Mouse (Mus musculus) brown adipose tissue, adult 24 weeks (tissue): ENCODE data around the gene Cnpy4. TPM values are rescaled to one million over a fixed set of nuclear protein-coding genes. Genes with fewer than 3 reads are reported as not detected.

Experiments
- H3K27ac ChIP-seq: fragments of 200-500 bp; replicated peaks from 2 replicates; pipeline ENCODE4 v1.5.1; 2012; ENCODE audit warnings: low read depth, mild to moderate bottlenecking, low read length
- H3K4me1 ChIP-seq: fragments of 200-500 bp; 2 replicates; pipeline ENCODE4 v1.6.1; 2012; ENCODE audit warnings: low read length, mixed read lengths; ENCODE audit not compliant: control insufficient read depth, insufficient read depth, insufficient read length
- H3K4me3 ChIP-seq: fragments of 200-500 bp; 2 replicates; pipeline ENCODE4 v1.5.1; 2012; ENCODE audit warnings: low read depth, mild to moderate bottlenecking, low read length, moderate library complexity; ENCODE audit not compliant: insufficient read depth
- polyA plus RNA-seq: library from polyadenylated mRNA; stranded (reverse); fragments of >200 nt; gene quantifications from 2 replicates; pipeline ENCODE4 v1.2.4, GENCODE M21; 2012; ENCODE audit not compliant: missing spikeins, insufficient read depth, insufficient read length

Gene Cnpy4
- polyA plus RNA-seq, 1 experiment = 8.0 TPM

DNA sequence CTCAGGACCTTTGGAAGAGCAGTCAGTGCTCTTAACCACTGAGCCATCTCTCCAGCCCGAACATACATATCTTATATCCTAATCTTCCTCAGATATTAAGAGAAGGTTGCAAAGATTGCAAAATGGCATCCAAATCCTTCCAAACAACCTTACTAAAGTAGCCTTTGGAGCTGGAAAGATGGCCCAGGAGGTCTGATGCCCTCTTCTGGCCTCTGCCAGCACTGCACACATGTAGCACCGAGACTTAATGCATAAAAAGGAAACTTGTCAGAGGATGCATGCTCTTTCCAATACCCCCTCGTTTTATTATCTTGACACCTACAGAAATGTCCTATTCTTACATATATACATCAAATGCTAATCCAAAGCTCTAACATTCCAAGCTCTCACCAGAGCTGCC, 40.7 kb downstream of the Cnpy4 start:
- Histone ChIP-seq H3K4me1 (no peaks in the 10 kb centered on the region), H3K4me3 (no peak overlapping the region), H3K27ac (no peak overlapping the region)

DNA sequence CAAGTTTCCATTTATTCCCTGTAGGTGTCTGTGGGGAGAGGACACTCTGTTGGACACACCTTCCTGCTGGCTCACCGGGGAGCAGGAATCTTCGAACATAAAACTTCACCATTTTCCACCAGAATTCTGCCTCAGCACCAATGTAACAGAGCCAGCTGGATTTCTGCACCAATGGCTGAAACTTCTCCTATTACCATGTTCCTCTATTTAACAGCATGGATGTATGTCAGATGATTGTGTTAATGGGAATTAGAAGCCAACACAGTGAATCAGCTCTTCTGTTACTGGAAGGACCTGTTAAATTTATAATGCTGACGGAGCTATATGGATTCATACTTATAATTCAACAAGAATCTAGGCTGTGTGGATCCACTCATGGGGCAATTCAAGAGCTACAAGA, 42.2 kb downstream of the Cnpy4 start:
- Histone ChIP-seq H3K27ac (peak overlapping the region; percentile 31), H3K4me3 (no peak overlapping the region), H3K4me1 (no peaks in the 10 kb centered on the region)

DNA sequence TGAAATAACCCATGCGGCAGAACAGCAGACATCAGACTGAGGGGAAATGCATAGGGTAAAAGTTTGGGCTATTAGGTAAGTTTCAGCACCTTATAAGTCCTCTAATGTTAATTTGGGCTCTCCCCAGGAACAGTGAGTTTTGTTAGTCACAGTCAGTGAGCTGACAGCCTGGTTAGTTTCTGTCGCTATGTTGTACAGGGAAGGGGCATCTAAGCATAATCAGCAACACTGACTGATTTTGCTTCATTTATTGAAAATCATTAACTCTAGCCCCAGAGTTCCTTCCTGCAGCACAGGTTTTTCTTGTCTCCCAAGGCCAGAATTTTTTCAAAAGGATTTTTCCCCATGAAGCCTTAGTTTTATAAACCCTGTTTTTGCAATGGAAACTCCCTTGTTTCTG, 46.5 kb downstream of the Cnpy4 start:
- no peak overlapping the region for H3K4me3 ChIP-seq
- no peaks in the 10 kb centered on the region for H3K4me1 ChIP-seq
- no peak overlapping the region for H3K27ac ChIP-seq

DNA sequence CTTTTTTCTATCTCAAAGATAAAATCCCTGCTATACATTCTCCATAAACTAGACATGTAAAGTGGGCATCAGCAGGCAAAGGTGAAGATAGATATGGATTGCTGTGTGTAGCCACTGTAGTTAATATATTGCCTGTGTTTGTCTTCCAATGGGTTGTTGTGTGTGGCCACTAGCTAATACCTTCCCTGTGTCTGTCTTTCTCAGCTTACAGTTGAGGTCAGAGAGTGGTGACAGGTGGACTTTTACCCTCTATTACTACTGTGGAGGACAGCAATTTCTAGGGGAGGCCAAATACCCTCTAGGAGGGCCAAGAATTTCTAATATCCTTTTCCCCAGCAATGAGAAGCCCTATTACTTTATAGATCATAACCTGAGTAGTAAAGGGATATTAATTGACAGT, 46.9 kb downstream of the Cnpy4 start:
- no peaks in the 10 kb centered on the region for H3K4me1 ChIP-seq
- no peak overlapping the region for H3K27ac ChIP-seq
- H3K4me3 ChIP-seq = no peak overlapping the region

DNA sequence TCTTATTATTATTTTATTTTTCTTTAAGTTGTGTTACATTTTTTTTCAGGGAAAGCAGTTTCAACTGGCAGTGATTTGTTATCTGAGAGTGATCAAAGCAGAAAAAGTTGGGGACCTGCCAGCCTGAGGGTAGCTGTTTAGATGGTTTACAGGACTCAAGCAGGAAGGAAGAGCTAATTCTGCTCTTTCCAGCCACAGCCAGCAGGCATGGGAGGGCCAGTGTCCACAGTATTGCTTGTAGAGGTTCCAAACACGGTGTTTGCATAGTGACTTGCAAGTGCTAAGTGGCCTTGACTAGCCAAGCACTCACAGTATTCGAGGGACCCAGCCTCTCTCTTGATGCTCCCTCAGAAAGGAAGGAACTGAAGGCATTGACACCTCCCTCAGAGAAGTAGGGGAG, 54.2 kb downstream of the Cnpy4 start:
- no peak overlapping the region for H3K4me3 ChIP-seq
- no peaks in the 10 kb centered on the region for H3K4me1 ChIP-seq
- no peak overlapping the region for H3K27ac ChIP-seq

Other genes with a start within 250 kb of the Cnpy4 start
- 0.24 TPM in 1 of 2 replicates, not detected in the other for gene Gjc3, start 224.4 kb upstream of the Cnpy4 start, polyA plus RNA-seq
- 2.9 TPM in 1 of 2 replicates, not detected in the other for gene Azgp1, start 206.0 kb upstream of the Cnpy4 start, polyA plus RNA-seq
- not detected in 2 replicates for gene Smok3a, start 166.2 kb upstream of the Cnpy4 start, polyA plus RNA-seq
- not detected in 2 replicates for gene Smok3b, start 166.1 kb upstream of the Cnpy4 start, polyA plus RNA-seq
- not detected in 2 replicates for gene Smok3c, start 134.3 kb upstream of the Cnpy4 start, polyA plus RNA-seq
- gene Zkscan1, start 102.4 kb upstream of the Cnpy4 start, polyA plus RNA-seq = 7.2 and 9.4 TPM in 2 replicates
- gene Zscan21, start 70.6 kb upstream of the Cnpy4 start, polyA plus RNA-seq = 7.5 and 10.5 TPM in 2 replicates
- 6.6 and 6.8 TPM in 2 replicates for gene Zfp113, start 31.7 kb upstream of the Cnpy4 start, polyA plus RNA-seq
- gene Cops6, start 26.4 kb upstream of the Cnpy4 start, polyA plus RNA-seq = 150 and 170 TPM in 2 replicates
- 12.0 and 12.4 TPM in 2 replicates for gene Ap4m1, start 15.5 kb upstream of the Cnpy4 start, polyA plus RNA-seq
- 8.5 and 10.4 TPM in 2 replicates for gene Mcm7, start 15.1 kb upstream of the Cnpy4 start, polyA plus RNA-seq
- gene Taf6, start within 50 bp of the Cnpy4 start, polyA plus RNA-seq = 18.0 and 22.4 TPM in 2 replicates
- 4.6 and 5.8 TPM in 2 replicates for gene Mblac1, start 6.8 kb downstream of the Cnpy4 start, polyA plus RNA-seq
- not detected in 2 replicates for gene Nxpe5, start 38.4 kb downstream of the Cnpy4 start, polyA plus RNA-seq
- gene Lamtor4, start 68.0 kb downstream of the Cnpy4 start, polyA plus RNA-seq = 102 and 115 TPM in 2 replicates
- 5.1 and 7.1 TPM in 2 replicates for gene BC037034, start 76.5 kb downstream of the Cnpy4 start, polyA plus RNA-seq
- gene Gal3st4, start 85.4 kb downstream of the Cnpy4 start, polyA plus RNA-seq = not detected in 2 replicates
- gene Gm43720, start 92.5 kb downstream of the Cnpy4 start, polyA plus RNA-seq = not detected in 2 replicates
- gene Gpc2, start 92.5 kb downstream of the Cnpy4 start, polyA plus RNA-seq = not detected in 2 replicates
- gene Stag3, start 92.8 kb downstream of the Cnpy4 start, polyA plus RNA-seq = not detected in 2 replicates
- not detected in 2 replicates for gene Pvrig, start 154.5 kb downstream of the Cnpy4 start, polyA plus RNA-seq